In genomic region chr16:13672386-13672898, GRCm38 (mm10) we compare ENCODE assay signal across 8 mouse cellular contexts. TPM values are rescaled to one million over a fixed set of nuclear protein-coding genes. Genes with fewer than 3 reads are reported as not detected.
A peak's percentile ranks its signal among the peaks of the same experiment; 100 is the strongest.
DNase-seq lines count a peak whose midpoint lies in the region; ATAC-seq lines count a peak whose summit lies in the region.

No protein-coding gene starts in this region.

- H3K4me1 ChIP-seq in forebrain, embryonic 16.5 days (replicated peaks; ENCODE audit: control insufficient read depth, insufficient read depth, low read length), result peaks cover 13% of the 10 kb centered on the region
- H3K4me1 ChIP-seq in hindbrain, embryonic 11.5 days (replicated peaks; ENCODE audit: control insufficient read depth, insufficient read depth, low read length), result no peaks in the 10 kb centered on the region

- DNase-seq in MN1 (ENCODE audit: low spot score), result peak; percentile 60
- DNase-seq in c-Kit-positive CD71-positive TER-119-positive erythroid progenitor cells, embryonic 14.5 days (ENCODE audit: low spot score), result peak; percentile 76
- DNase-seq in hindbrain, embryonic 11.5 days (ENCODE audit: low spot score), result peak; percentile 61
- peak; percentile 28 to 39 for DNase-seq in layer of hippocampus, postnatal 14 days (ENCODE audit: low spot score in 2 of 2)
- peak; percentile 19 to 22 for DNase-seq in right cerebral cortex, adult 2 months (ENCODE audit: low spot score in 2 of 2)
- peak; percentile 37 to 69 for DNase-seq in urinary bladder, postnatal 36 days (ENCODE audit: low spot score in 2 of 2)

- peaks cover 7% of the 10 kb centered on the region; the same call in 1 of the 2 replicates for H3K36me3 ChIP-seq in forebrain, embryonic 16.5 days (ENCODE audit: control insufficient read depth, insufficient read depth)
- no peaks in the 10 kb centered on the region for H3K36me3 ChIP-seq in hindbrain, embryonic 11.5 days (ENCODE audit: control insufficient read depth, insufficient read depth, low read length)
- peaks cover 10% of the 10 kb centered on the region for H3K36me3 ChIP-seq in macrophage (ENCODE audit: inconsistent target)

- H3K4me3 ChIP-seq in forebrain, embryonic 16.5 days (replicated peaks; ENCODE audit: low read length), result peak overlapping the region; percentile 85
- H3K4me3 ChIP-seq in hindbrain, embryonic 11.5 days (ENCODE audit: low read depth, low read length), result peak overlapping the region; percentile 72
- peak overlapping the region; percentile 81 for H3K4me3 ChIP-seq in macrophage (ENCODE audit: inconsistent target)

- H3K27ac ChIP-seq in forebrain, embryonic 16.5 days (ENCODE audit: low read length), result peak overlapping the region; percentile 64
- H3K27ac ChIP-seq in hindbrain, embryonic 11.5 days (ENCODE audit: low read depth, low read length), result no peak overlapping the region
- peak overlapping the region; percentile 65 for H3K27ac ChIP-seq in macrophage

- H3K4me2 ChIP-seq in forebrain, embryonic 16.5 days (ENCODE audit: low read length), result peak overlapping the region; percentile 74
- peak overlapping the region; percentile 77 for H3K4me2 ChIP-seq in hindbrain, embryonic 11.5 days (replicated peaks; ENCODE audit: low read depth, low read length)

- no peak for ATAC-seq in forebrain, embryonic 16.5 days
- peak; percentile 16; the same call in 1 of the 2 replicates for ATAC-seq in hindbrain, embryonic 11.5 days (ENCODE audit: low FRiP score)

- H3K9me3 ChIP-seq in forebrain, embryonic 16.5 days (ENCODE audit: control insufficient read depth, low read length), result no peaks in the 10 kb centered on the region
- no peaks in the 10 kb centered on the region for H3K9me3 ChIP-seq in hindbrain, embryonic 11.5 days (ENCODE audit: control insufficient read depth, low read length)

- peak overlapping the region; percentile 94 for H3K9ac ChIP-seq in forebrain, embryonic 16.5 days (replicated peaks; ENCODE audit: low read depth, low read length)
- H3K9ac ChIP-seq in hindbrain, embryonic 11.5 days (ENCODE audit: low read depth, low read length), result peak overlapping the region; percentile 93

- WGBS in forebrain, embryonic 16.5 days, result 1% methylated on average over 20 of the region's 20 CpGs
- 2% methylated on average over 20 of the region's 20 CpGs for WGBS in hindbrain, embryonic 11.5 days
- WGBS in macrophage (ENCODE audit: missing documents), result under 1% methylated on average over 20 of the region's 20 CpGs

- peaks cover 54% of the 10 kb centered on the region for H3K79me2 ChIP-seq in macrophage (ENCODE audit: inconsistent target)

- no peaks in the 10 kb centered on the region for H3K27me3 ChIP-seq in forebrain, embryonic 16.5 days (replicated peaks; ENCODE audit: control insufficient read depth, insufficient read depth, low read length)
- no peaks in the 10 kb centered on the region for H3K27me3 ChIP-seq in hindbrain, embryonic 11.5 days (ENCODE audit: control insufficient read depth, insufficient read depth, low read length)

RNA-seq across cellular contexts. Expression of gene 3110001I22Rik, which starts 0.7 kb away (rescaled TPM):
- polyA plus RNA-seq in forebrain, embryonic 16.5 days (2015; fragmentation: Nextera tagmentation; extraction: Ambion mirVana), result 8.5 and 8.6 TPM in 2 replicates
- 11.6 and 11.8 TPM in 2 replicates for polyA plus RNA-seq in hindbrain, embryonic 11.5 days (2014; fragmentation: Nextera tagmentation; extraction: Ambion mirVana)
- total RNA-seq in layer of hippocampus, postnatal 14 days (2021), result 1 to 10 TPM; 3.1 to 4.2 TPM
- 100 to 1,000 TPM in 1 of 26 experiments, 10 to 100 TPM in 25; 21.5 to 132 (median 43.1) TPM for total RNA-seq in macrophage (2018; cell fraction: chromatin; rRNA removed)
- total RNA-seq in macrophage (2018; cell fraction: cytosol; rRNA removed), result 10 to 100 TPM in 2 of 26 experiments, 1 to 10 TPM in 24; 2.3 to 16.5 (median 4.7) TPM
- 100 to 1,000 TPM in 1 of 26 experiments, 10 to 100 TPM in 25; 15.1 to 103 (median 27.3) TPM for total RNA-seq in macrophage (2018; cell fraction: nucleus; rRNA removed)
- 2.3 to 4.0 TPM (median 3.4 TPM) in 3 replicates for polyA plus RNA-seq in macrophage (2018)

RNA-seq across cellular contexts. Expression of gene Bfar, which starts 0.8 kb away (rescaled TPM):
- polyA plus RNA-seq in forebrain, embryonic 16.5 days (2015; fragmentation: Nextera tagmentation; extraction: Ambion mirVana), result 53.3 and 56.9 TPM in 2 replicates
- 43.0 and 44.1 TPM in 2 replicates for polyA plus RNA-seq in hindbrain, embryonic 11.5 days (2014; fragmentation: Nextera tagmentation; extraction: Ambion mirVana)
- total RNA-seq in layer of hippocampus, postnatal 14 days (2021), result 10 to 100 TPM; 44.9 to 46.0 TPM
- 100 to 1,000 TPM; 125 to 653 (median 234) TPM for total RNA-seq in macrophage (2018; cell fraction: chromatin; rRNA removed)
- total RNA-seq in macrophage (2018; cell fraction: cytosol; rRNA removed), result 10 to 100 TPM; 19.6 to 51.1 (median 33.8) TPM
- 100 to 1,000 TPM; 106 to 542 (median 162) TPM for total RNA-seq in macrophage (2018; cell fraction: nucleus; rRNA removed)
- polyA plus RNA-seq in macrophage (2018), result 23.7 to 38.3 TPM (median 32.3 TPM) in 3 replicates

RNA-seq across cellular contexts. Expression of gene Parn, which starts 4.5 kb away (rescaled TPM):
- polyA plus RNA-seq in forebrain, embryonic 16.5 days (2015; fragmentation: Nextera tagmentation; extraction: Ambion mirVana), result 44.2 and 46.4 TPM in 2 replicates
- 40.4 and 44.9 TPM in 2 replicates for polyA plus RNA-seq in hindbrain, embryonic 11.5 days (2014; fragmentation: Nextera tagmentation; extraction: Ambion mirVana)
- total RNA-seq in layer of hippocampus, postnatal 14 days (2021), result 10 to 100 TPM; 27.7 to 30.8 TPM
- 10 to 100 TPM in 24 of 26 experiments, 1 to 10 TPM in 2; 6.7 to 52.9 (median 30.4) TPM for total RNA-seq in macrophage (2018; cell fraction: chromatin; rRNA removed)
- total RNA-seq in macrophage (2018; cell fraction: cytosol; rRNA removed), result 10 to 100 TPM; 10.0 to 17.5 (median 13.0) TPM
- total RNA-seq in macrophage (2018; cell fraction: nucleus; rRNA removed), result 10 to 100 TPM in 17 of 26 experiments, 1 to 10 TPM in 9; 6.1 to 35.3 (median 12.6) TPM
- polyA plus RNA-seq in macrophage (2018), result 11.1 to 20.8 TPM (median 15.5 TPM) in 3 replicates

RNA-seq across cellular contexts. Expression of gene Pla2g10, which starts 58.3 kb away (rescaled TPM):
- polyA plus RNA-seq in forebrain, embryonic 16.5 days (2015; fragmentation: Nextera tagmentation; extraction: Ambion mirVana), result 0.43 TPM in 1 of 2 replicates, not detected in the other
- polyA plus RNA-seq in hindbrain, embryonic 11.5 days (2014; fragmentation: Nextera tagmentation; extraction: Ambion mirVana), result 0.29 TPM in 1 of 2 replicates, not detected in the other
- not detected for total RNA-seq in layer of hippocampus, postnatal 14 days (2021)
- total RNA-seq in macrophage (2018; cell fraction: chromatin; rRNA removed), result not detected
- not detected for total RNA-seq in macrophage (2018; cell fraction: cytosol; rRNA removed)
- total RNA-seq in macrophage (2018; cell fraction: nucleus; rRNA removed), result not detected
- polyA plus RNA-seq in macrophage (2018), result not detected in 3 replicates

Comparison
In these comparisons a context has a peak if more than half of its experiments do, and no peak if none do; other contexts are left out.
1. DNase-seq: peak in every context shown above with its lines; median percentile 76 in c-Kit-positive CD71-positive TER-119-positive erythroid progenitor cells, embryonic 14.5 days; 61 in hindbrain, embryonic 11.5 days; 60 in MN1; 53 in urinary bladder, postnatal 36 days; 34 in layer of hippocampus, postnatal 14 days; 20 in right cerebral cortex, adult 2 months.